Comparison of ENCODE assay signal across 10 mouse cellular contexts in the genomic region with DNA sequence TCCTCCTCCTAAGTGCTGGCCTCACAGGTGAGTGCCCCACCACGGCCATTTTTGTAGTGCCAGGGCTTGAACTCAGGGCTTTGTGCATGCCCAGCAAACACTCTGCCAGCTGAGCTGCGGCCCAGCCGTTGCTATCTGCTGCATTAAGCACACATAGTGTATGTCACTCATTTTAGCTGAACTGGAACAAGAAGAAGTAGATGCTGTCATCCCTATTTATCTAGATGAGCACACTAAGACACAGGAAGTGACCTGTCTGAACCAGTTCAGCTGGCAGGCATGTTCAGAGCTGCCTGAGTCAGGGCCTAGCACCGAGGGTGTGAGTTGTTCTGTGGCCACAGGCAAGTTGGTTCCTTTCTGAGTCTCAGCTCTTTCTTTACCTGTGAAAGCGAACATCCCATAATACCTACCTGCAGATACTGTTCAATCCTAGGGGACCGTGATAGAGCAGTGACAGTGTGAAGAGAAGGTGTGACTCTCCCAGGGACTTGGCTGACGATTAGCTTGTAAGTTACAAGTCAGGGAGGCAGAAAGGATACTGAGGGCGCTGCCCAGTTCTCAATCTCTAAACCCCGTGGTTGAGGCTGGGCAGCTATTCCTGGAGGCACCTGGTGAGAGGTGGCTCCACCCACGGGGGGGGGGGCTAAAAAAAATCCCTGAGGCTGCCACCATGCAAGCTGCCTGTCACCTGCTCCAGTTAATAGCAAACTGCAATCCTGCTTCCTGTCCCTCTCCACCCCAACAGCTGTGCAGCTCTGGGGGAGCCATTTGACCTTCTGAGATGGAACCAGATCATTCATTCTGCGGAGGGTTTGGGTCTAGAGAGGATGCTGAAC. TPM values are rescaled to one million over a fixed set of nuclear protein-coding genes. Genes with fewer than 3 reads are reported as not detected.
DNase-seq lines count a peak whose midpoint lies in the region; ATAC-seq and TF ChIP-seq lines count a peak whose summit lies in the region.
"Had no signal": no experiment of that assay in that cellular context is flagged by ENCODE, and none has a peak within 500 bp of the region (broad histone marks: within the 10 kb centered on the region; RNA-seq: fewer than 3 reads in every experiment).

No protein-coding gene starts in this region.

- no peaks in the 10 kb centered on the region for H3K9me3 ChIP-seq in intestine, postnatal 0 days (ENCODE audit: control insufficient read depth)

- H3K36me3 ChIP-seq in intestine, postnatal 0 days (ENCODE audit: control insufficient read depth, insufficient read depth), result no peaks in the 10 kb centered on the region

- H3K9ac ChIP-seq in intestine, postnatal 0 days (ENCODE audit: low read depth, low read length), result no peak overlapping the region

- H3K27ac ChIP-seq in intestine, postnatal 0 days (ENCODE audit: low read depth, low read length), result no peak overlapping the region

- DNase-seq in adrenal gland, adult 2 months, result peak; percentile 48
- DNase-seq in adrenal gland, postnatal 10 days, result no peak
- DNase-seq in naive thymus-derived CD4-positive, alpha-beta T cell, adult 2 months (ENCODE audit: low read depth), result peak; percentile 77
- no peak for DNase-seq in right cerebral cortex, postnatal 25 days
- DNase-seq in testis, postnatal 10 days (ENCODE audit: low spot score), result no peak
- no peak for DNase-seq in adrenal gland, postnatal 25 days
- DNase-seq: right cerebral cortex, adult 18-20 months had no signal

- no peak overlapping the region for H3K4me3 ChIP-seq in intestine, postnatal 0 days (ENCODE audit: low read depth, low read length)
- H3K4me3 ChIP-seq: erythroblast, embryonic 14.5 days had no signal

- no peaks in the 10 kb centered on the region for H3K27me3 ChIP-seq in intestine, postnatal 0 days (replicated peaks; ENCODE audit: control insufficient read depth, insufficient read depth, low read length)

- H3K4me1 ChIP-seq in intestine, postnatal 0 days (replicated peaks; ENCODE audit: control insufficient read depth, insufficient read depth, low read length), result no peaks in the 10 kb centered on the region

- no peak for TF ChIP-seq CTCF in intestine, postnatal 0 days (IDR thresholded peaks at IDR 0.05; ENCODE audit: low read depth)

- H3K4me2 ChIP-seq in intestine, postnatal 0 days (replicated peaks; ENCODE audit: low read depth), result no peak overlapping the region

- 53% methylated on average over 11 of the region's 11 CpGs for WGBS in intestine, postnatal 0 days

- peak; percentile 68 for ATAC-seq in CD4-positive, CD25-positive, alpha-beta regulatory T cell, adult 4 months
- ATAC-seq in intestine, postnatal 0 days, result peak; percentile 42; the same call in 1 of the 2 replicates

RNA-seq across cellular contexts. Expression of a gene that starts 36.7 kb away (rescaled TPM):
- total RNA-seq in adrenal gland, adult 2 months (2021), result 100 to 1,000 TPM; 582 to 615 TPM
- 162 and 164 TPM in 2 replicates for polyA plus RNA-seq in adrenal gland, adult 2 months (2012; rRNA removed)
- 100 to 1,000 TPM; 633 to 663 TPM for total RNA-seq in adrenal gland, postnatal 10 days (2021)
- 1,000 to 10,000 TPM in 1 of 2 experiments, 100 to 1,000 TPM in 1; 954 to 1,576 TPM for polyA plus RNA-seq in CD4-positive, CD25-positive, alpha-beta regulatory T cell, adult 4 months (2017; shearing (Covaris generic))
- 268 and 276 TPM in 2 replicates for polyA plus RNA-seq in intestine, postnatal 0 days (2015; fragmentation: Nextera tagmentation; extraction: Ambion mirVana)
- 605 and 780 TPM in 2 replicates for total RNA-seq in adrenal gland, postnatal 25 days (2021)

RNA-seq across cellular contexts. Expression of a gene that starts 53.3 kb away (rescaled TPM):
- 10 to 100 TPM; 31.5 to 70.5 TPM for total RNA-seq in adrenal gland, adult 2 months (2021)
- polyA plus RNA-seq in adrenal gland, adult 2 months (2012; rRNA removed), result 235 and 298 TPM in 2 replicates
- total RNA-seq in adrenal gland, postnatal 10 days (2021), result 100 to 1,000 TPM in 1 of 2 experiments, 10 to 100 TPM in 1; 97.2 to 110 TPM
- polyA plus RNA-seq in CD4-positive, CD25-positive, alpha-beta regulatory T cell, adult 4 months (2017; shearing (Covaris generic)), result 100 to 1,000 TPM; 388 to 433 TPM
- polyA plus RNA-seq in intestine, postnatal 0 days (2015; fragmentation: Nextera tagmentation; extraction: Ambion mirVana), result 106 and 118 TPM in 2 replicates
- total RNA-seq in adrenal gland, postnatal 25 days (2021), result 59.6 and 78.0 TPM in 2 replicates

Comparison
In these comparisons a context has a peak if more than half of its experiments do, and no peak if none do; other contexts are left out.
1. DNase-seq: peak in adrenal gland, adult 2 months (single experiment) and naive thymus-derived CD4-positive, alpha-beta T cell, adult 2 months (single experiment); none in adrenal gland, postnatal 10 days (single experiment), right cerebral cortex, postnatal 25 days (single experiment), testis, postnatal 10 days (single experiment) and adrenal gland, postnatal 25 days (single experiment).